Mouse (Mus musculus) lung, adult 2 months (tissue): ENCODE results near the gene AL607142.1.

Experiments
- CTCF ChIP-seq: fragments of 200-500 bp; IDR thresholded peaks from 2 replicates; pipeline ENCODE4 v1.5.1; 2011; ENCODE audit warnings: mild to moderate bottlenecking, low read length, control low read depth; ENCODE audit not compliant: insufficient read depth
- POLR2A ChIP-seq: fragments of 200-500 bp; IDR thresholded peaks from 2 replicates; pipeline ENCODE4 v1.6.1; 2011; ENCODE audit warnings: low read depth, mild to moderate bottlenecking, control low read depth, low read length, borderline replicate concordance; ENCODE audit errors: extremely low read depth

DNA sequence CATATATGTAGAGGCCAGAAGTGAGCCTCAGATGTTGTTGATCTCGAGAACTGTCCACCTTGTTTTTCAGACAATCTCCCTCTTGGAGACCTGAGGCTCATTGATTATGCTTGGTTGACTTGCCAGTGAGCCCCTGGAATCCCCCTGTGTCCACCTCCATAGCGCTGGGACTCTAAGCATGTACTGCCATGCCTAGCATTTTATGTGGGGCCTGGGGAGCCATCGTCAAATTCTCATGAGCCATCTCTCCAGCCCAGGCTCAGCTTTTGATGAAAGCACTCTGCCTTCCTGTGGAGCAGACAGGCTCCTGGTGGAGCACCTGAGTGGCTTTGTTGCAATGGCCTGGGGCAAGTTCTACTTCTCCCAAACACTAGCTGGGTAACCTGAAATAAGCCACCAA lies 14.9 kb upstream of the AL607142.1 start:
- TF ChIP-seq POLR2A (no peak), CTCF (no peak)
